Mouse (Mus musculus) kidney, postnatal 0 days (tissue): ENCODE results near the gene Trim62. TPM values are rescaled to one million over a fixed set of nuclear protein-coding genes. Genes with fewer than 3 reads are reported as not detected.

Source experiments
- ATAC-seq: fragments of 200-750 bp; cut with Nextera tagmentation; replicated peaks from 2 replicates; pipeline ENCODE4 v1.8.0; 2017; ENCODE audit warnings: low read depth, moderate number of reproducible peaks, moderate TSS enrichment, moderate library complexity; ENCODE audit not compliant: low FRiP score
- DNase-seq: peaks from one replicate; pipeline ENCODE4 v3.0.0-alpha.2; 2016; ENCODE audit warnings: low spot score
- H3K27ac ChIP-seq: fragments of 300-500 bp; sonication (generic); 2 replicates; pipeline ENCODE4 v1.5.1; 2014; ENCODE audit warnings: mild to moderate bottlenecking
- H3K27me3 ChIP-seq: fragments of 300-500 bp; sonication (generic); 2 replicates; pipeline ENCODE4 v1.6.1; 2014; ENCODE audit warnings: low read length, mixed read lengths; ENCODE audit not compliant: insufficient read depth
- H3K36me3 ChIP-seq: fragments of 300-500 bp; sonication (generic); 2 replicates; pipeline ENCODE4 v1.6.1; 2014; ENCODE audit warnings: low read length, mixed read lengths; ENCODE audit not compliant: insufficient read depth
- H3K4me1 ChIP-seq: fragments of 300-500 bp; sonication (generic); replicated peaks from 2 replicates; pipeline ENCODE4 v1.6.1; 2014; ENCODE audit warnings: antibody characterized with exemption, low read length, mixed read lengths; ENCODE audit not compliant: insufficient read depth
- H3K4me2 ChIP-seq: fragments of 300-500 bp; sonication (generic); 2 replicates; pipeline ENCODE4 v1.6.1; 2014; ENCODE audit warnings: mild to moderate bottlenecking, low read length, moderate library complexity, mixed read lengths
- H3K4me3 ChIP-seq: fragments of 300-500 bp; sonication (generic); replicated peaks from 2 replicates; pipeline ENCODE4 v1.5.1; 2014; ENCODE audit warnings: low read depth, low read length
- H3K9ac ChIP-seq: fragments of 300-500 bp; sonication (generic); 2 replicates; pipeline ENCODE4 v1.6.1; 2014; ENCODE audit warnings: low read depth, low read length
- H3K9me3 ChIP-seq: fragments of 300-500 bp; sonication (generic); replicated peaks from 2 replicates; pipeline ENCODE4 v1.6.1; 2016; ENCODE audit warnings: low read length, inconsistent platforms, mixed read lengths
- CTCF ChIP-seq: IDR thresholded peaks from 2 replicates; pipeline ENCODE4 v1.5.1; 2016; ENCODE audit warnings: antibody characterized with exemption, low read depth, mild to moderate bottlenecking, moderate library complexity
- WGBS: fragments of 180-500 bp; shearing (Covaris S2); extraction: QIAGEN DNeasy Blood & Tissue Kit; methylation state at CpG from one replicate; pipeline ENCODE4 v1.1.7; 2014; 5-methylcytosine and 5-hydroxymethylcytosine counted together
- polyA plus RNA-seq: library from polyadenylated mRNA; unstranded; fragments of >200 nt; fragmentation: Nextera tagmentation; extraction: Ambion mirVana; gene quantifications from 2 replicates; pipeline ENCODE4 v1.2.1, GENCODE M21; 2015

Gene Trim62
- polyA plus RNA-seq, 1 experiment from 2014 or later = 6.2 TPM

- Histone ChIP-seq H3K27ac (peak overlapping the region; percentile 8; the same call in 1 of the 2 replicates), H3K9ac (0 out of 2 replicates have a peak overlapping the region, but pooled peaks have one; percentile 13), H3K36me3 (0 out of 2 replicates have a peak, but pooled peaks cover 6% of the 10 kb centered on the region), H3K4me1 (peaks cover 17% of the 10 kb centered on the region), H3K4me2 (no peak overlapping the region), H3K4me3 (no peak overlapping the region), H3K27me3 (no peaks in the 10 kb centered on the region), H3K9me3 (no peaks in the 10 kb centered on the region)
- WGBS = 49% methylated on average over 8 of the region's 8 CpGs
- TF ChIP-seq CTCF = no peak
- ATAC-seq (no peak; the same call in 1 of the 2 replicates), DNase-seq (peak; percentile 61)
Observed at GRCm38 (mm10) chr4:128904035-128904800, 20.8 kb downstream of the Trim62 start.

- 29% methylated on average over 8 of the region's 8 CpGs for WGBS
- no peak for TF ChIP-seq CTCF
Observed at GRCm38 (mm10) chr4:128905251-128905650, 21.9 kb downstream of the Trim62 start.

GRCm38 (mm10) chr4:128906757-128907156 lies 23.4 kb downstream of the Trim62 start:
- H3K27ac ChIP-seq = no peak overlapping the region

More at GRCm38 (mm10) chr4:128905251-128905650, 21.9 kb downstream of the Trim62 start:
- no peak for ATAC-seq
- Histone ChIP-seq H3K9ac (no peak overlapping the region), H3K27me3 (no peaks in the 10 kb centered on the region), H3K36me3 (0 out of 2 replicates have a peak, but pooled peaks cover 6% of the 10 kb centered on the region), H3K4me1 (peaks cover 11% of the 10 kb centered on the region), H3K4me2 (no peak overlapping the region), H3K9me3 (no peaks in the 10 kb centered on the region), H3K27ac (no peak overlapping the region), H3K4me3 (no peak overlapping the region)
- no peak for DNase-seq

GRCm38 (mm10) chr4:128907238-128907968 lies 24.0 kb downstream of the Trim62 start:
- DNase-seq = no peak

More at GRCm38 (mm10) chr4:128906757-128907156, 23.4 kb downstream of the Trim62 start:
- peak; percentile 82 for DNase-seq
- Histone ChIP-seq H3K27me3 (no peaks in the 10 kb centered on the region), H3K9ac (no peak overlapping the region), H3K36me3 (0 out of 2 replicates have a peak, but pooled peaks cover 3% of the 10 kb centered on the region), H3K9me3 (no peaks in the 10 kb centered on the region), H3K4me3 (no peak overlapping the region), H3K4me2 (no peak overlapping the region), H3K4me1 (peaks cover 11% of the 10 kb centered on the region)
- 45% methylated on average over 8 of the region's 8 CpGs for WGBS
- TF ChIP-seq CTCF = no peak
- ATAC-seq = peak; percentile 67

GRCm38 (mm10) chr4:128908586-128909377 lies 25.4 kb downstream of the Trim62 start:
- Histone ChIP-seq H3K36me3 (no peaks in the 10 kb centered on the region), H3K27me3 (no peaks in the 10 kb centered on the region), H3K4me2 (no peak overlapping the region), H3K9me3 (no peaks in the 10 kb centered on the region), H3K27ac (no peak overlapping the region), H3K4me3 (no peak overlapping the region), H3K9ac (no peak overlapping the region), H3K4me1 (peaks cover 9% of the 10 kb centered on the region)
- TF ChIP-seq CTCF = peak; percentile 82
- DNase-seq = peak; percentile 87
- 65% methylated on average over 24 of the region's 24 CpGs for WGBS
- ATAC-seq = no peak

More at GRCm38 (mm10) chr4:128907238-128907968, 24.0 kb downstream of the Trim62 start:
- Histone ChIP-seq H3K36me3 (0 out of 2 replicates have a peak, but pooled peaks cover under 1% of the 10 kb centered on the region), H3K9me3 (no peaks in the 10 kb centered on the region), H3K4me3 (no peak overlapping the region), H3K9ac (no peak overlapping the region), H3K27ac (no peak overlapping the region), H3K4me1 (peaks cover 11% of the 10 kb centered on the region), H3K27me3 (no peaks in the 10 kb centered on the region), H3K4me2 (no peak overlapping the region)
- no peak for ATAC-seq
- no peak for TF ChIP-seq CTCF
- WGBS = 63% methylated on average over 12 of the region's 12 CpGs

- ATAC-seq = no peak
- Histone ChIP-seq H3K4me2 (no peak overlapping the region), H3K27ac (no peak overlapping the region), H3K4me1 (peaks cover 3% of the 10 kb centered on the region; the same call in 1 of the 2 replicates), H3K9me3 (no peaks in the 10 kb centered on the region), H3K4me3 (no peak overlapping the region), H3K36me3 (no peaks in the 10 kb centered on the region), H3K27me3 (no peaks in the 10 kb centered on the region), H3K9ac (no peak overlapping the region)
- no peak for DNase-seq
- TF ChIP-seq CTCF = no peak
- WGBS = 90% methylated on average over 14 of the region's 14 CpGs
Observed at GRCm38 (mm10) chr4:128909378-128909831, 26.0 kb downstream of the Trim62 start.
